Mouse (Mus musculus) heart, adult 9 months (tissue): ENCODE data around the gene Gm49601.
A peak's percentile ranks its signal among the peaks of the same experiment; 100 is the strongest.

Experiments
- DNase-seq, 2 experiments: peaks; one replicate each; pipeline ENCODE4 v3.0.0; 2022; ENCODE audit warnings: low spot score in 2 of 2

Gm49601 gene

GRCm38 (mm10) chr16:18629390-18630231, 3.4 kb upstream of the Gm49601 start, which contains the start of gene Sept5:
TSS of gene Sept5 (minus strand) at chr16:18629954.
- peak; percentile 59 to 61 for DNase-seq

GRCm38 (mm10) chr16:18628948-18629340, 2.7 kb upstream of the Gm49601 start:
- no peak for DNase-seq

GRCm38 (mm10) chr16:18628206-18628947, 2.1 kb upstream of the Gm49601 start:
- no peak for DNase-seq

GRCm38 (mm10) chr16:18627163-18627562, 936 bp upstream of the Gm49601 start:
- DNase-seq, result no peak

- DNase-seq, result no peak
These were observed 376 bp downstream of the Gm49601 start for GRCm38 (mm10) chr16:18625791-18626311.

GRCm38 (mm10) chr16:18625097-18625496, 1.1 kb downstream of the Gm49601 start:
- no peak for DNase-seq

- no peak for DNase-seq
These were observed 1.6 kb downstream of the Gm49601 start for GRCm38 (mm10) chr16:18624641-18625040.

- no peak for DNase-seq
These were observed 2.3 kb downstream of the Gm49601 start for GRCm38 (mm10) chr16:18623751-18624540.

GRCm38 (mm10) chr16:18622916-18623750, 3.1 kb downstream of the Gm49601 start:
- DNase-seq, result no peak

- no peak for DNase-seq
These were observed 4.2 kb downstream of the Gm49601 start, which contains the start of gene Gp1bb for GRCm38 (mm10) chr16:18622019-18622418. TSS of gene Gp1bb (minus strand) at chr16:18622403.

- DNase-seq, result no peak
These were observed 4.7 kb downstream of the Gm49601 start for GRCm38 (mm10) chr16:18621362-18622001.

GRCm38 (mm10) chr16:18620601-18621361, 5.4 kb downstream of the Gm49601 start:
- DNase-seq, result no peak

GRCm38 (mm10) chr16:18620201-18620600, 6.0 kb downstream of the Gm49601 start:
- DNase-seq, result no peak

- no peak for DNase-seq
These were observed 7.1 kb downstream of the Gm49601 start for GRCm38 (mm10) chr16:18619110-18619509.

GRCm38 (mm10) chr16:18618297-18618696, 7.9 kb downstream of the Gm49601 start:
- DNase-seq, result no peak

- DNase-seq, result peak; percentile 61 to 75
These were observed 8.7 kb downstream of the Gm49601 start for GRCm38 (mm10) chr16:18617370-18618065.

GRCm38 (mm10) chr16:18613301-18613700, 12.9 kb downstream of the Gm49601 start:
- DNase-seq, result no peak

- DNase-seq, result no peak
These were observed 14.5 kb downstream of the Gm49601 start for GRCm38 (mm10) chr16:18611752-18612151.

- no peak for DNase-seq
These were observed 17.1 kb downstream of the Gm49601 start for GRCm38 (mm10) chr16:18609099-18609498.
